Mouse (Mus musculus) spleen, adult 18-20 months (tissue): ENCODE data around the gene Thtpa.

Experiments
- DNase-seq, 2 experiments: peaks; one replicate each; pipeline ENCODE4 v3.0.0; 2022; ENCODE audit warnings: mixed read lengths in 2 of 2

The Thtpa gene

DNA sequence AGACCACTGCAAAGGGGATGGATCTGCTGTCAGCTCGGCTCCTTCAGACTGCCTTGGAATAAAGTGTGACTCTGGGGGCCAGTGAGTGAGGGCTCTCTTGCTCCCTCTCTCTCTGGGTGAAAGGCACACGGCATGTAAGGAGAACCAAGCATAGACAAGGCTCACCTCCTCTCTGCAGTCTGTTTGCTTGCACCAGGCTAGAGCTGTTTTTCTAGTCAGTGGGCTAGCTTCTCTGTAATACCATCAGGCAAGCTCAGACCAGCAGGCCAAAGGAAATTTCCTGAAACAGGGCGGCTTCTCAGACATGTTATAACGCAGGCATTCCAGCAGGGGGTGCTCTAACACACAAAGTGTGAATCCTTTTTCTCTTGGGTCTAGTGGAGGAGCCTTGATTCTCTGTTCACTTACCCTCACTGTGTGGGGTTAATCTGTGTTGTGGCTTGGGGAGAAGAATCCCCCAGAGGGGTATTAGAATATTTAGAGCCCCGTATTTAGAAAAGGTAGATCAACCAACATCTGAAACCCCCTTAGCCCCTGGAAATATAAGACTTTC is 53.9 kb downstream of the Thtpa start:
- DNase-seq: peak in 1 of 2 experiments; percentile 46
